Mouse (Mus musculus) kidney, adult 11 months (tissue): ENCODE data around the gene Ddost.

Source experiments
- DNase-seq: peaks from one replicate; pipeline ENCODE4 v3.0.0; 2022

Ddost gene

GRCm38 (mm10) chr4:138304340-138305104 lies at the start of gene Ddost:
Gene Ddost, plus strand, starts transcription at chr4:138304730.
- peak; percentile 98 for DNase-seq

- no peak for DNase-seq
Observed at GRCm38 (mm10) chr4:138257116-138257687, 47.3 kb upstream of the Ddost start.

GRCm38 (mm10) chr4:138258663-138259062 lies 45.9 kb upstream of the Ddost start:
- DNase-seq = no peak

GRCm38 (mm10) chr4:138259482-138259881 lies 45.0 kb upstream of the Ddost start:
- DNase-seq = no peak

GRCm38 (mm10) chr4:138261843-138262681 lies 42.5 kb upstream of the Ddost start:
- DNase-seq = peak; percentile 73

- no peak for DNase-seq
Observed at GRCm38 (mm10) chr4:138267869-138268268, 36.7 kb upstream of the Ddost start.

GRCm38 (mm10) chr4:138272011-138272997 lies 32.2 kb upstream of the Ddost start:
- no peak for DNase-seq

- no peak for DNase-seq
Observed at GRCm38 (mm10) chr4:138278346-138278745, 26.2 kb upstream of the Ddost start.

GRCm38 (mm10) chr4:138282834-138283233 lies 21.7 kb upstream of the Ddost start:
- DNase-seq = peak; percentile 62

GRCm38 (mm10) chr4:138286411-138286810 lies 18.1 kb upstream of the Ddost start:
- DNase-seq = no peak

- DNase-seq = no peak
Observed at GRCm38 (mm10) chr4:138288691-138289090, 15.8 kb upstream of the Ddost start.

GRCm38 (mm10) chr4:138292028-138292427 lies 12.5 kb upstream of the Ddost start:
- DNase-seq = no peak

- DNase-seq = no peak
Observed at GRCm38 (mm10) chr4:138293261-138293948, 11.1 kb upstream of the Ddost start.

GRCm38 (mm10) chr4:138293949-138294550 lies 10.5 kb upstream of the Ddost start:
- no peak for DNase-seq

- no peak for DNase-seq
Observed at GRCm38 (mm10) chr4:138301271-138301780, 3.2 kb upstream of the Ddost start.

GRCm38 (mm10) chr4:138303011-138303410 lies 1.5 kb upstream of the Ddost start:
- no peak for DNase-seq

- DNase-seq = no peak
Observed at GRCm38 (mm10) chr4:138303742-138304141, 788 bp upstream of the Ddost start.

GRCm38 (mm10) chr4:138307025-138307424 lies 2.5 kb downstream of the Ddost start:
- no peak for DNase-seq

GRCm38 (mm10) chr4:138307739-138308138 lies 3.2 kb downstream of the Ddost start:
- no peak for DNase-seq

GRCm38 (mm10) chr4:138310311-138310910 lies 5.9 kb downstream of the Ddost start:
- no peak for DNase-seq

GRCm38 (mm10) chr4:138311595-138311994 lies 7.1 kb downstream of the Ddost start:
- DNase-seq = peak; percentile 69
